Mouse (Mus musculus): ENCODE results near the gene Slc15a5. TPM values are rescaled to one million over a fixed set of nuclear protein-coding genes. Genes with fewer than 3 reads are reported as not detected.

Gene Slc15a5
- polyA plus RNA-seq, 1 experiment from 2014 or later: not detected

DNA sequence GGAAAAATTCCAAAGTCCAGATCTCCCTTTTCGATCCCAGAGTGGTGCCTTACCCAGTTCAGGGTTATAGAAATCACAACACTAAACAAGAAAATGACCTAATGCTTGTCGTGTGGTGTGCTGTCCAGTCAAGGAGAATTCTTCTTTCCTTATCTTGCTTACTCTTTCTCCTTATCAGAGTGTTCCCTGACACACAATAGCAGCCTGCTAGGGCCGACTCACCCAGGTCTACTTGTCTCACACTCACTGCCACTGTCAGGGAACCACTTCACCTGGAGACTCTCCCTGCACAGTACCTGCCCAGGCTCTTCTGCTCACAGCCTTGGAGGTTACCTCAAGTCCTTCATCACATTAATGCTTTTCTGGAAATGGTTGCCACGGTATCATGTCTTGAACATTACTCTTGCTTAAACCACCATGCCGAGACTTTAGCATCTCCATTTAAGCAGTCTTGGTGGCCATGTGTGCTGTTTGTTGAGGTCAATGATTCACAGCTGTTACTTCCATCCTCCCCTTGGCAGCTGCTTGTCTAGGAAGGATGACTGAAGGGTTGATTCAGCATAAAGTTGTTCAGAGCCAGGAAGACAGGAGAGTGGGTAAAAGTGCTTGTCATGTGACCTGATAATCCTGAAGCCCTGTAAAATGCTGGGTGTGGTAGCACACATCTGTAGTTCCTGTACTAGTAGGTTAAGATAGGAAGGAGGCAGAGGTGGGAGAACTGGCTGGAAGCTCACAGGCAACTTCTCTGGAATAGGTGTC lies 1.9 kb downstream of the Slc15a5 start:
- H3K4me3 ChIP-seq: no peak overlapping the region
- H3K9me3 ChIP-seq (replicated peaks): no peaks in the 10 kb centered on the region
- H3K36me3 ChIP-seq: no peaks in the 10 kb centered on the region
- WGBS: 86% methylated on average over 5 of the region's 5 CpGs
- H3K27ac ChIP-seq: no peak overlapping the region
- no peaks in the 10 kb centered on the region for H3K27me3 ChIP-seq (ENCODE audit: low read depth, poor library complexity, severe bottlenecking)
- DNase-seq (ENCODE audit: low spot score): no peak
- H3K4me1 ChIP-seq: 0 out of 2 replicates have a peak, but pooled peaks cover 2% of the 10 kb centered on the region

- Histone ChIP-seq H3K4me3 (no peak overlapping the region), H3K27me3 (ENCODE audit: low read depth, poor library complexity, severe bottlenecking) (no peaks in the 10 kb centered on the region), H3K4me1 (0 out of 2 replicates have a peak, but pooled peaks cover 4% of the 10 kb centered on the region), H3K9me3 (replicated peaks) (no peaks in the 10 kb centered on the region), H3K27ac (no peak overlapping the region), H3K36me3 (no peaks in the 10 kb centered on the region)
- no peak for DNase-seq (ENCODE audit: low spot score)
- 95% methylated on average over 1 of the region's 1 CpGs for WGBS
These were observed 4.0 kb downstream of the Slc15a5 start for GRCm38 (mm10) chr6:138075723-138076122.

DNA sequence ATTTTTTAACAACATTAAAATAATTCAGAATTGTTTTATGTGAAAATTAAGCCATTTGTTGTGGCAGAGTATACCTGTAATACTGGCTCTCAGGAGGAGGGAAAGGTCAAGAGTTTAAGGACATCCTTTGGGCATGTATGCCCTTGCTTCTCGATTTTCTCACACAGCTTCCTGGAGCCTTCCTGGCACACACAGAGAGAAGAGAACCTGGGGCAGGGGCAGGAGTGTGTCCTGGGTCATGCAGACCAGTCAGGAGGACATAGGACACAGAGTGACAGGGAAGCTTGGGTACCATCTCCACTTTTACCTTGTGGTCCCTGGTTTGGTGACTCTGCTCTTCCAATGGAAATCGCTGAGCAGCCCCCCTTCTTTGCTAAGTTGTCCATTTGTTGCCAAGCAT lies 6.2 kb downstream of the Slc15a5 start:
- no peak for DNase-seq (ENCODE audit: low spot score)
- Histone ChIP-seq H3K27ac (no peak overlapping the region), H3K36me3 (no peaks in the 10 kb centered on the region), H3K27me3 (ENCODE audit: low read depth, poor library complexity, severe bottlenecking) (no peaks in the 10 kb centered on the region), H3K9me3 (replicated peaks) (no peaks in the 10 kb centered on the region), H3K4me3 (no peak overlapping the region), H3K4me1 (0 out of 2 replicates have a peak, but pooled peaks cover 4% of the 10 kb centered on the region)
- 83% methylated on average over 2 of the region's 2 CpGs for WGBS

DNA sequence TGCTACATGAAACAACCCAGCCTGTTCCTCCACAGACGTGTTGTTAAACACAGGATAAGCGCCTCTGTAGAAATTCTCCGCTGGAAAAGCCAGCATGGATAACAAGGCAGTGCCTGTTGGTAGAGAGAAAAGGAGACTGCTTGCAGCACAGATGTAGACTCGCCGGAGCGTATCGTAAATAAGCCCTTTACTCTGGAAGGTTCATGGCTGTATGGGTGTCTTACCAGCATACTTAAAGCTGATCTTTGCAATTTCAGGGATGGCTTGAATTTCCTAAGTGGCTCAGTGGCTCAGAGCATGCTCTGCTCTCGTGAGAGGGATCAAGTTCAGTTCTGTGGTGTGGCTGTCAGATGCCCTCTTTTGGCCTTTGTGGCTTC lies 6.8 kb downstream of the Slc15a5 start:
- DNase-seq (ENCODE audit: low spot score): no peak
- 0 out of 2 replicates have a peak, but pooled peaks cover 4% of the 10 kb centered on the region for H3K4me1 ChIP-seq
- 83% methylated on average over 8 of the region's 8 CpGs for WGBS

GRCm38 (mm10) chr6:138072110-138072962 lies 7.4 kb downstream of the Slc15a5 start:
- H3K27me3 ChIP-seq (ENCODE audit: low read depth, poor library complexity, severe bottlenecking): no peaks in the 10 kb centered on the region
- no peak for DNase-seq (ENCODE audit: low spot score)
- no peaks in the 10 kb centered on the region for H3K36me3 ChIP-seq
- H3K4me3 ChIP-seq: no peak overlapping the region
- H3K9me3 ChIP-seq (replicated peaks): no peaks in the 10 kb centered on the region
- 0 out of 2 replicates have a peak, but pooled peaks cover 4% of the 10 kb centered on the region for H3K4me1 ChIP-seq
- H3K27ac ChIP-seq: no peak overlapping the region
- 89% methylated on average over 5 of the region's 5 CpGs for WGBS

More for the DNA sequence above, 6.8 kb downstream of the Slc15a5 start:
- Histone ChIP-seq H3K4me3 (no peak overlapping the region), H3K9me3 (replicated peaks) (no peaks in the 10 kb centered on the region), H3K27me3 (ENCODE audit: low read depth, poor library complexity, severe bottlenecking) (no peaks in the 10 kb centered on the region), H3K36me3 (no peaks in the 10 kb centered on the region), H3K27ac (no peak overlapping the region)

GRCm38 (mm10) chr6:138071505-138072107 lies 8.1 kb downstream of the Slc15a5 start:
- WGBS: 92% methylated on average over 4 of the region's 4 CpGs
- H3K4me3 ChIP-seq: no peak overlapping the region
- 0 out of 2 replicates have a peak, but pooled peaks cover 4% of the 10 kb centered on the region for H3K4me1 ChIP-seq
- DNase-seq (ENCODE audit: low spot score): no peak
- no peaks in the 10 kb centered on the region for H3K36me3 ChIP-seq
- H3K27me3 ChIP-seq (ENCODE audit: low read depth, poor library complexity, severe bottlenecking): no peaks in the 10 kb centered on the region
- no peak overlapping the region for H3K27ac ChIP-seq
- no peaks in the 10 kb centered on the region for H3K9me3 ChIP-seq (replicated peaks)

DNA sequence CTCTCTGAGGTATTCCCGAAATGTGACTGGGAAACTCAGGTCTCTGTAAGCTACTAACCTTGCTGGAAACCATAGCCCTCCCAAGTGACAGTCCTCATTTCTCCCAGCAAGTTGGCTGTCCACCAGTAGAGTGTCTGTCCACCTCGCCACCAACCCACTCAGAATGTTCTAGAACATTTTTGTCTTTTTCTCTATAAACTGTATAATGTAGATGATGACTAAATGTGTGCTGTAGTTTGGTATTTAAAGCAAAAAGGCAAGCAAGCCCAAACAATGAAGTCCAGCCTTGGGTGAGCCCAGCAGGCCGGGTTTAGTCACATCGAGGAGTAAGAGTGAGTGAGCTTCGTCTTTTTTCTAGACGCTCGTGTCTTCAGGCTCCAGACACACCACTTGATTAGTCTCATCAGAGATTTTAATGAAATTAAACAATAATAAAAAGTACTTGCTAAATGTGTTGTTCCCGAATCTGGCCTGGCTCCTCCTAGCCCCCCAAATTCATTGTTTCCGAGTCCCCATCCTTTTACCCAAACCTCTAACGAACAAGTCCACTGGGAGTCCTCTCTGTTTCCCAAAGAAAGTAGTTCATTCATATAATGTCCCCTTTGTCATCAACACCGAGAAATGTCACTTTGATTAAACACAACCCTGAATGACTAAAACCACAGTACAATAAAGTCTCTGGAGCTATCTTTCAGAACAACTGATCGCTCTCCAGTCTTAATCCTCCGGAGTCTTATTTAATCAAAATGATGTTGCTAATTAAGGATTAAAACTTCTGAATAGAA lies 8.8 kb downstream of the Slc15a5 start:
- H3K4me3 ChIP-seq: no peak overlapping the region
- 93% methylated on average over 13 of the region's 13 CpGs for WGBS
- H3K9me3 ChIP-seq (replicated peaks): no peaks in the 10 kb centered on the region
- 0 out of 2 replicates have a peak, but pooled peaks cover 4% of the 10 kb centered on the region for H3K4me1 ChIP-seq
- H3K27ac ChIP-seq: no peak overlapping the region
- no peak for DNase-seq (ENCODE audit: low spot score)
- no peaks in the 10 kb centered on the region for H3K27me3 ChIP-seq (ENCODE audit: low read depth, poor library complexity, severe bottlenecking)
- H3K36me3 ChIP-seq: no peaks in the 10 kb centered on the region

DNA sequence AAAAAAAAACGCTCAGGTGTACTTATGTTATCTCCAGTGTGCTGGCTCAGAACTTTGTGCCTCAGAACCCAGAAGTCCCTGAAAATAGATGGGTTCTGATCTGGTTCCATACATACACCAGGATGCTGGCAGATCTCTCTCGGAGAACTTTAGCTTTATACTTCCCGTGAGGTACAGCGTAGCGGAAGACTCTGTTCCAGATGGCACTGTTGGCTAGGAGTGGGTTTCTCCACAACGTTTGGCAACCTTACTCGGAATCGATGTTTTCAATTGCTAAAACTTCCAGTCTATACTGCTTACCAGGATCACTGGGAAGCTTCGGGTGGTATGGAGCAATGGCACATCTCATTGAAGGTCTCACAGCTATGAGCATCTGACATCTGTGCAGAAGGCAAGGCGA lies 9.8 kb downstream of the Slc15a5 start:
- no peak for DNase-seq (ENCODE audit: low spot score)
- H3K4me3 ChIP-seq: no peak overlapping the region
- H3K9me3 ChIP-seq (replicated peaks): no peaks in the 10 kb centered on the region
- WGBS: 93% methylated on average over 10 of the region's 10 CpGs
- H3K27ac ChIP-seq: no peak overlapping the region
- H3K4me1 ChIP-seq: 0 out of 2 replicates have a peak, but pooled peaks cover 4% of the 10 kb centered on the region
- no peaks in the 10 kb centered on the region for H3K27me3 ChIP-seq (ENCODE audit: low read depth, poor library complexity, severe bottlenecking)
- H3K36me3 ChIP-seq: no peaks in the 10 kb centered on the region

DNA sequence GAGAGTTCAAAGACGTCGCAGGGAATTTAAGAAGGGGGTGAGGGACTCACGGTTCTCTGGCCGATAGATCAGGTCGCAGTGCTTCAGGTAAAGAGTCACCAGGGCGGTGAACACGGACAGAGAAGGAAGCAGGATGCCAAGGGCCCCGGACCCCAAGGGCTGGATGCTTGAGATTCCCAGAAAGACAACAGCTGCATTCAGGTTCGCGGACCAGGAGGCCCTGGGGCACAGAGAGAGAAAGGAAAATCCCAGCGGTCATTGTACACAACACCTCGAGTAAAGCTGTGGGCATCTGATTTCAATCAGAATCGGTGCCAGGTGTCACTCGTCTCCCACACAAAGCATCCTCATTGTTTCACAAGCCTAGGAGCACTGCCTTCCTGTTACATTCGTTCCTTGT lies 24.1 kb downstream of the Slc15a5 start:
- H3K36me3 ChIP-seq: no peaks in the 10 kb centered on the region
- no peak for DNase-seq (ENCODE audit: low spot score)
- 37% methylated on average over 15 of the region's 15 CpGs for WGBS
- H3K27me3 ChIP-seq (ENCODE audit: low read depth, poor library complexity, severe bottlenecking): no peaks in the 10 kb centered on the region
- H3K4me1 ChIP-seq: peaks cover 6% of the 10 kb centered on the region
- H3K27ac ChIP-seq: no peak overlapping the region
- H3K4me3 ChIP-seq: no peak overlapping the region
- H3K9me3 ChIP-seq (replicated peaks): no peaks in the 10 kb centered on the region

DNA sequence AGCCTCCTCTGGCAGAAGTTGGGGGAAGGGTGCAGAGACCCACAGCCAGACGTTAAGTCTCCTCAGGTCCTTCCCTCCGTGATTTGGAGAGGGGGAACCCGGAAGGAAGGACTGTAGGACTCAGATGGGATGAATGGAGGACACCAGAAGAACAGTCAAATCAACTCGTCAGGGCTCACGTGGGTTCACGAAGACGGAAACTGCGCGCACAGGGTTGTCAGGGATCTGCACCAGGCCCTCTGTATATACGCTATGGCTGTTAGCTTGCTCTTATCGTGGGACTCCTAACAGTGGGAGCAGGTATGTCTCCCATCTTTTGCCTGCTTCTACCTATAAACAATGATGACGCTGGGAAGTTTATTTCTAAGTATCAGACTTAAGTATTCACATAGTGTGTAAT lies 24.8 kb downstream of the Slc15a5 start:
- WGBS: 91% methylated on average over 12 of the region's 12 CpGs

DNA sequence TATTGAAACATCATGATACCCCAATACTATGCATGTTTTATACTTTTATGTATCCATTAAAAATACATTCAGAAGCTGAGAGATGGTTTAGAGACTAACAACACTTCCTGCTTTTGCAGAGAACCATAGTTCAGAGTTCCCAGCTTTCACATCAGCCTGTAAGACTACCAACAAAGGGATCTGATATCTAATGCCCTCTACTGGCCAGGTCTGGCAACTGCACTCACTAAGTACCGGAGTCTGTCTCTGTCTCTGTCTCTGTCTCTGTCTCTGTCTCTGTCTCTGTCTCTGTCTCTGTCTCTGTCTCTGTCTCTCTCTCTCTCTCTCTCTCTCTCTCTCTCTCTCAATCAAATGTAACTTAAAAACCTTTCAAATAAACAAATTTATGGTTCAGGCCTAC lies 25.6 kb downstream of the Slc15a5 start:
- Histone ChIP-seq H3K4me1 (peaks cover 6% of the 10 kb centered on the region), H3K36me3 (no peaks in the 10 kb centered on the region), H3K9me3 (replicated peaks) (no peaks in the 10 kb centered on the region), H3K27me3 (ENCODE audit: low read depth, poor library complexity, severe bottlenecking) (no peaks in the 10 kb centered on the region), H3K27ac (no peak overlapping the region), H3K4me3 (no peak overlapping the region)
- WGBS: 61% methylated on average over 1 of the region's 1 CpGs
- no peak for DNase-seq (ENCODE audit: low spot score)

More for the DNA sequence above, 24.8 kb downstream of the Slc15a5 start:
- no peak overlapping the region for H3K27ac ChIP-seq
- DNase-seq (ENCODE audit: low spot score): no peak
- no peaks in the 10 kb centered on the region for H3K36me3 ChIP-seq
- no peaks in the 10 kb centered on the region for H3K27me3 ChIP-seq (ENCODE audit: low read depth, poor library complexity, severe bottlenecking)
- no peak overlapping the region for H3K4me3 ChIP-seq
- no peaks in the 10 kb centered on the region for H3K9me3 ChIP-seq (replicated peaks)
- H3K4me1 ChIP-seq: peaks cover 6% of the 10 kb centered on the region

DNA sequence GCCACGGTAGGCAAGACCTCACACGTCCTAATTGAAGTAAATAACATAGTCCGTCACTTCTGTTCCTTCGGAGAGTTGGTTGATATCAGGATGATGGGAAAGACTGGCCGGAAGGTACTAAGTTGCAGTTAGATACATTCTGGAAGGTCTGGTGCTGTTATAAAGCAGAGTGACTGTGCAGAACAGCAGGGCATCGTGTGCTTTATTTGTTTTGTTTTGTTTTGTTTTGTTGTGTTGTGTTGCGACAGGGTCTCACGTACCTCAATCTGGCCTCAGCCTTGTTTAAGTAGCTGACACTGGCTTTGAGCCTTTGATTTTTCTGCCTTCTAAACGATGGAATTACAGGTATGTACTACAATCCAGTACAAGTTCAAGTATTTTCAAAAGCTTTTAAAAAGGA lies 26.0 kb downstream of the Slc15a5 start:
- no peak for DNase-seq (ENCODE audit: low spot score)
- H3K27me3 ChIP-seq (ENCODE audit: low read depth, poor library complexity, severe bottlenecking): no peaks in the 10 kb centered on the region
- WGBS: 87% methylated on average over 9 of the region's 9 CpGs
- no peak overlapping the region for H3K4me3 ChIP-seq
- H3K36me3 ChIP-seq: no peaks in the 10 kb centered on the region
- no peak overlapping the region for H3K27ac ChIP-seq
- H3K4me1 ChIP-seq: peaks cover 6% of the 10 kb centered on the region
- no peaks in the 10 kb centered on the region for H3K9me3 ChIP-seq (replicated peaks)

Measured in limb, embryonic 10.5 days (tissue).